9 mouse cellular contexts compared by ENCODE assay signal in genomic region chr1:133716464-133716863, GRCm38 (mm10). TPM values are rescaled to one million over a fixed set of nuclear protein-coding genes. Genes with fewer than 3 reads are reported as not detected.
DNase-seq lines count a peak whose midpoint lies in the region; ATAC-seq lines count a peak whose summit lies in the region.
"Had no signal": no experiment of that assay in that cellular context is flagged by ENCODE, and none has a peak within 500 bp of the region (broad histone marks: within the 10 kb centered on the region; RNA-seq: fewer than 3 reads in every experiment).

No protein-coding gene starts in this region.

- peak; percentile 32 for DNase-seq in kidney, adult 11 months
- DNase-seq in ES-CJ7 (ENCODE audit: low read depth, low spot score), result peak; percentile 88
- peak; percentile 40 for DNase-seq in c-Kit-positive CD71-negative TER-119-negative erythroid progenitor cells, embryonic 14.5 days (ENCODE audit: low read depth)
- peak; percentile 60 for DNase-seq in kidney, postnatal 14 days
- peak; percentile 65 for DNase-seq in urinary bladder, postnatal 25 days (ENCODE audit: low spot score)

- H3K27me3 ChIP-seq in kidney, embryonic 14.5 days (ENCODE audit: control insufficient read depth, insufficient read depth, low read length), result no peaks in the 10 kb centered on the region
- H3K27me3 ChIP-seq in neural tube, embryonic 15.5 days (replicated peaks), result no peaks in the 10 kb centered on the region
- H3K27me3 ChIP-seq: embryonic facial prominence, embryonic 13.5 days had no signal

- H3K4me3 ChIP-seq in kidney, embryonic 14.5 days (ENCODE audit: low read length), result no peak overlapping the region
- H3K4me3 ChIP-seq in neural tube, embryonic 15.5 days (replicated peaks), result no peak overlapping the region
- H3K4me3 ChIP-seq: embryonic facial prominence, embryonic 13.5 days had no signal

- no peak overlapping the region for H3K27ac ChIP-seq in kidney, embryonic 14.5 days (ENCODE audit: low read depth, low read length)
- H3K27ac ChIP-seq in neural tube, embryonic 15.5 days (replicated peaks), result no peak overlapping the region
- H3K27ac ChIP-seq: embryonic facial prominence, embryonic 13.5 days had no signal

- H3K4me2 ChIP-seq in kidney, embryonic 14.5 days (replicated peaks; ENCODE audit: low read depth, low read length), result no peak overlapping the region
- no peak overlapping the region for H3K4me2 ChIP-seq in neural tube, embryonic 15.5 days
- H3K4me2 ChIP-seq: embryonic facial prominence, embryonic 13.5 days had no signal

- whole genome bisulfite sequencing in kidney, embryonic 14.5 days, result 26% methylated on average over 7 of the region's 7 CpGs
- whole genome bisulfite sequencing in neural tube, embryonic 15.5 days, result 20% methylated on average over 7 of the region's 7 CpGs

- H3K36me3 ChIP-seq in kidney, embryonic 14.5 days (ENCODE audit: control insufficient read depth, insufficient read depth, low read length), result no peaks in the 10 kb centered on the region
- peaks cover 10% of the 10 kb centered on the region; the same call in 1 of the 2 replicates for H3K36me3 ChIP-seq in neural tube, embryonic 15.5 days

- H3K9me3 ChIP-seq in kidney, embryonic 14.5 days (ENCODE audit: control insufficient read depth, low read length), result no peaks in the 10 kb centered on the region
- no peaks in the 10 kb centered on the region for H3K9me3 ChIP-seq in neural tube, embryonic 15.5 days (replicated peaks)
- H3K9me3 ChIP-seq: embryonic facial prominence, embryonic 13.5 days had no signal

- no peak for ATAC-seq in kidney, embryonic 14.5 days (ENCODE audit: low FRiP score, low TSS enrichment)
- peak; percentile 60 for ATAC-seq in neutrophil, adult 5-6 weeks (ENCODE audit: extremely low read depth, insufficient number of reproducible peaks, low FRiP score, poor library complexity, severe bottlenecking)
- ATAC-seq in neural tube, embryonic 15.5 days (ENCODE audit: low FRiP score), result no peak

- H3K9ac ChIP-seq in kidney, embryonic 14.5 days (ENCODE audit: low read depth, low read length), result no peak overlapping the region
- no peak overlapping the region for H3K9ac ChIP-seq in neural tube, embryonic 15.5 days (replicated peaks)
- H3K9ac ChIP-seq: embryonic facial prominence, embryonic 13.5 days had no signal

- H3K4me1 ChIP-seq in kidney, embryonic 14.5 days (ENCODE audit: control insufficient read depth, insufficient read depth, low read length), result peaks cover 21% of the 10 kb centered on the region
- H3K4me1 ChIP-seq in neural tube, embryonic 15.5 days, result no peaks in the 10 kb centered on the region; the same call in 1 of the 2 replicates

RNA-seq across cellular contexts. Expression of gene Lax1, which starts 26.6 kb away (rescaled TPM):
- 0.34 and 0.73 TPM in 2 replicates for polyA plus RNA-seq in kidney, embryonic 14.5 days (2014; fragmentation: Nextera tagmentation; extraction: Ambion mirVana)
- 75.3 and 76.6 TPM in 2 replicates for total RNA-seq in neutrophil, adult 5-6 weeks (2017)
- polyA plus RNA-seq in neural tube, embryonic 15.5 days (2015; fragmentation: Nextera tagmentation; extraction: Ambion mirVana), result 0.26 and 2.5 TPM in 2 replicates

RNA-seq across cellular contexts. Expression of gene Gm38394, which starts 55.3 kb away (rescaled TPM):
- polyA plus RNA-seq in kidney, embryonic 14.5 days (2014; fragmentation: Nextera tagmentation; extraction: Ambion mirVana), result 6.5 and 11.4 TPM in 2 replicates
- 9.1 and 16.9 TPM in 2 replicates for total RNA-seq in neutrophil, adult 5-6 weeks (2017)
- 2.7 and 2.8 TPM in 2 replicates for polyA plus RNA-seq in neural tube, embryonic 15.5 days (2015; fragmentation: Nextera tagmentation; extraction: Ambion mirVana)

RNA-seq across cellular contexts. Expression of gene Zbed6, which starts 55.8 kb away (rescaled TPM):
- polyA plus RNA-seq in kidney, embryonic 14.5 days (2014; fragmentation: Nextera tagmentation; extraction: Ambion mirVana), result 0.51 TPM in 1 of 2 replicates, not detected in the other
- total RNA-seq in neutrophil, adult 5-6 weeks (2017), result 36.1 and 37.1 TPM in 2 replicates
- polyA plus RNA-seq in neural tube, embryonic 15.5 days (2015; fragmentation: Nextera tagmentation; extraction: Ambion mirVana), result not detected in 2 replicates
- polyA plus RNA-seq: embryonic facial prominence, embryonic 13.5 days had no signal

Comparison
In these comparisons a context has a peak if more than half of its experiments do, and no peak if none do; other contexts are left out.
1. DNase-seq: peak in every context shown above with its lines; median percentile 88 in ES-CJ7; 65 in urinary bladder, postnatal 25 days; 60 in kidney, postnatal 14 days; 40 in c-Kit-positive CD71-negative TER-119-negative erythroid progenitor cells, embryonic 14.5 days; 32 in kidney, adult 11 months.